Mouse (Mus musculus): ENCODE measurements around the gene Rbfox2. TPM values are rescaled to one million over a fixed set of nuclear protein-coding genes. Genes with fewer than 3 reads are reported as not detected.

Gene Rbfox2
- polyA plus RNA-seq, 1 experiment from 2014 or later = 96.9 TPM

GRCm38 (mm10) chr15:77138282-77138681 is 168.5 kb downstream of the Rbfox2 start:
- Histone ChIP-seq H3K4me2 (replicated peaks) (no peak overlapping the region), H3K4me3 (no peak overlapping the region), H3K9ac (no peak overlapping the region), H3K27me3 (no peaks in the 10 kb centered on the region), H3K9me3 (0 out of 2 replicates have a peak, but pooled peaks cover 3% of the 10 kb centered on the region), H3K27ac (no peak overlapping the region), H3K4me1 (peaks cover 5% of the 10 kb centered on the region; the same call in 1 of the 2 replicates), H3K36me3 (peaks cover 15% of the 10 kb centered on the region)
- 77% methylated on average over 5 of the region's 5 CpGs for WGBS
- no peak for ATAC-seq (ENCODE audit: insufficient number of reproducible peaks, insufficient read depth, low FRiP score, low TSS enrichment)

DNA sequence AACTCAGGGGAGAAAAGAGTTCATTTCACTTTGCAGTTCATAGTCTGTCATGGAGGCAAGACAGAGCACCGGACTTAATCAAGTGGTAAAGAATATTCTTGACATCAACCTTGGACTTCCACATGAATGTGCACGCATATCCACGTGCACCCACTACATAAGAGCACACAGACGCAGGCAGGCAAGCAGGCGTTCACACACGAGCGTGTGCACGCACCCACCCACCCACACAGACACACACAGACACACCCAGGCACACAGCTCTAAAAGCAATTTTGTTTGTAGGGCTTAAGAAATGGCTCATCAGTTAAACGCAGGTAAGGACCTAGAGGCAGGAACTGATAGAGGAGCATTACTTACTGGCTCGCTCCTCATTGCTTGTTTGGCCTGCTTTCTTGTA is 172.3 kb downstream of the Rbfox2 start:
- no peak overlapping the region for H3K27ac ChIP-seq
- ATAC-seq (ENCODE audit: insufficient number of reproducible peaks, insufficient read depth, low FRiP score, low TSS enrichment) = no peak
- H3K9me3 ChIP-seq = 0 out of 2 replicates have a peak, but pooled peaks cover 3% of the 10 kb centered on the region
- no peak overlapping the region for H3K9ac ChIP-seq
- WGBS = 98% methylated on average over 10 of the region's 10 CpGs
- no peaks in the 10 kb centered on the region for H3K27me3 ChIP-seq
- H3K4me1 ChIP-seq = peaks cover 5% of the 10 kb centered on the region; the same call in 1 of the 2 replicates
- H3K4me2 ChIP-seq (replicated peaks) = no peak overlapping the region
- H3K4me3 ChIP-seq = no peak overlapping the region
- peaks cover 39% of the 10 kb centered on the region for H3K36me3 ChIP-seq

GRCm38 (mm10) chr15:77129154-77129553 is 177.7 kb downstream of the Rbfox2 start:
- Histone ChIP-seq H3K27ac (no peak overlapping the region; the same call in 1 of the 2 replicates), H3K27me3 (no peaks in the 10 kb centered on the region), H3K4me2 (replicated peaks) (no peak overlapping the region), H3K9me3 (no peaks in the 10 kb centered on the region), H3K36me3 (peaks cover 30% of the 10 kb centered on the region), H3K4me3 (no peak overlapping the region), H3K9ac (no peak overlapping the region), H3K4me1 (no peaks in the 10 kb centered on the region)
- 71% methylated on average over 8 of the region's 8 CpGs for WGBS
- ATAC-seq (ENCODE audit: insufficient number of reproducible peaks, insufficient read depth, low FRiP score, low TSS enrichment) = no peak

- H3K36me3 ChIP-seq = peaks cover 29% of the 10 kb centered on the region
- 82% methylated on average over 2 of the region's 2 CpGs for WGBS
- no peak overlapping the region for H3K4me2 ChIP-seq (replicated peaks)
- no peaks in the 10 kb centered on the region for H3K27me3 ChIP-seq
- ATAC-seq (ENCODE audit: insufficient number of reproducible peaks, insufficient read depth, low FRiP score, low TSS enrichment) = no peak
- no peaks in the 10 kb centered on the region for H3K9me3 ChIP-seq
- 0 out of 2 replicates have a peak, but pooled peaks cover 4% of the 10 kb centered on the region for H3K4me1 ChIP-seq
- no peak overlapping the region for H3K4me3 ChIP-seq
- H3K27ac ChIP-seq = no peak overlapping the region
- no peak overlapping the region for H3K9ac ChIP-seq
Observed at GRCm38 (mm10) chr15:77127737-77128136, 179.1 kb downstream of the Rbfox2 start.

GRCm38 (mm10) chr15:77126674-77127073 is 180.1 kb downstream of the Rbfox2 start:
- Histone ChIP-seq H3K9ac (no peak overlapping the region), H3K27me3 (no peaks in the 10 kb centered on the region), H3K4me3 (no peak overlapping the region), H3K4me1 (0 out of 2 replicates have a peak, but pooled peaks cover 4% of the 10 kb centered on the region), H3K36me3 (peaks cover 19% of the 10 kb centered on the region), H3K9me3 (no peaks in the 10 kb centered on the region), H3K27ac (no peak overlapping the region), H3K4me2 (replicated peaks) (no peak overlapping the region)
- ATAC-seq (ENCODE audit: insufficient number of reproducible peaks, insufficient read depth, low FRiP score, low TSS enrichment) = no peak
- WGBS = 91% methylated on average over 3 of the region's 3 CpGs

- WGBS = 96% methylated on average over 4 of the region's 4 CpGs
- Histone ChIP-seq H3K4me2 (replicated peaks) (no peak overlapping the region), H3K4me3 (no peak overlapping the region), H3K9ac (no peak overlapping the region), H3K4me1 (0 out of 2 replicates have a peak, but pooled peaks cover 4% of the 10 kb centered on the region), H3K27ac (no peak overlapping the region), H3K27me3 (no peaks in the 10 kb centered on the region), H3K36me3 (peaks cover 6% of the 10 kb centered on the region), H3K9me3 (no peaks in the 10 kb centered on the region)
- no peak for ATAC-seq (ENCODE audit: insufficient number of reproducible peaks, insufficient read depth, low FRiP score, low TSS enrichment)
Observed at GRCm38 (mm10) chr15:77124372-77125117, 182.3 kb downstream of the Rbfox2 start.

GRCm38 (mm10) chr15:77122824-77123223 is 184.0 kb downstream of the Rbfox2 start:
- ATAC-seq (ENCODE audit: insufficient number of reproducible peaks, insufficient read depth, low FRiP score, low TSS enrichment) = no peak
- 88% methylated on average over 2 of the region's 2 CpGs for WGBS
- H3K27me3 ChIP-seq = no peaks in the 10 kb centered on the region
- H3K27ac ChIP-seq = no peak overlapping the region
- no peaks in the 10 kb centered on the region; the same call in none of the 2 replicates for H3K36me3 ChIP-seq
- H3K4me1 ChIP-seq = 0 out of 2 replicates have a peak, but pooled peaks cover 4% of the 10 kb centered on the region
- no peak overlapping the region for H3K4me3 ChIP-seq
- H3K9ac ChIP-seq = no peak overlapping the region
- H3K9me3 ChIP-seq = no peaks in the 10 kb centered on the region
- H3K4me2 ChIP-seq (replicated peaks) = no peak overlapping the region

DNA sequence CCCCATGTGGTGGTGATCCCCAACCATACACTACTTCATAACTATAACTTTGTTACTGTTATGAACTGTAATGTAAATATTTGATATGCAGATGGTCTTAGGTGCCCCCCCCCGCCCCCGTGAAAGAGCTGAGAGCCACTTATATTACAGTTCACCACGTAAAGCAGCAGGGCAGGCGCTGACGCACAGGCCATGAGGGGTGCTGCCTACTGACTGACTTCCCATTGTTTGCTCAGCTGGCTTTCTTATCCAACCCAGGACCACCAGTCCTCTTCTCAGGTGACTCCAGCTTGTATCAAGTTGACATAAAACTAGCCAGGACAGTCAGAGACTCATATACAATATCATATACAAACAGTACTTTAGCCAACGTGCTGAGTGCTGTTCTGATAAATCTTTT is 184.6 kb downstream of the Rbfox2 start:
- H3K4me3 ChIP-seq = no peak overlapping the region
- no peaks in the 10 kb centered on the region for H3K27me3 ChIP-seq
- no peak for ATAC-seq (ENCODE audit: insufficient number of reproducible peaks, insufficient read depth, low FRiP score, low TSS enrichment)
- 71% methylated on average over 6 of the region's 6 CpGs for WGBS
- 0 out of 2 replicates have a peak, but pooled peaks cover 4% of the 10 kb centered on the region for H3K4me1 ChIP-seq
- no peaks in the 10 kb centered on the region; the same call in none of the 2 replicates for H3K36me3 ChIP-seq
- no peak overlapping the region for H3K27ac ChIP-seq
- no peak overlapping the region for H3K9ac ChIP-seq
- no peaks in the 10 kb centered on the region for H3K9me3 ChIP-seq
- H3K4me2 ChIP-seq (replicated peaks) = no peak overlapping the region

GRCm38 (mm10) chr15:77119666-77120065 is 187.1 kb downstream of the Rbfox2 start:
- no peak for ATAC-seq (ENCODE audit: insufficient number of reproducible peaks, insufficient read depth, low FRiP score, low TSS enrichment)
- 95% methylated on average over 7 of the region's 7 CpGs for WGBS
- Histone ChIP-seq H3K27ac (no peak overlapping the region), H3K4me2 (replicated peaks) (no peak overlapping the region), H3K36me3 (peaks cover 21% of the 10 kb centered on the region), H3K9me3 (no peaks in the 10 kb centered on the region), H3K4me3 (no peak overlapping the region), H3K9ac (no peak overlapping the region), H3K27me3 (no peaks in the 10 kb centered on the region), H3K4me1 (0 out of 2 replicates have a peak, but pooled peaks cover 4% of the 10 kb centered on the region)

- Histone ChIP-seq H3K4me3 (no peak overlapping the region), H3K4me1 (no peaks in the 10 kb centered on the region), H3K4me2 (replicated peaks) (no peak overlapping the region), H3K36me3 (peaks cover 34% of the 10 kb centered on the region), H3K9ac (no peak overlapping the region), H3K27me3 (no peaks in the 10 kb centered on the region), H3K9me3 (no peaks in the 10 kb centered on the region), H3K27ac (no peak overlapping the region)
- ATAC-seq (ENCODE audit: insufficient number of reproducible peaks, insufficient read depth, low FRiP score, low TSS enrichment) = no peak
- WGBS = 27% methylated on average over 3 of the region's 3 CpGs
Observed at GRCm38 (mm10) chr15:77117209-77117608, 189.6 kb downstream of the Rbfox2 start.

GRCm38 (mm10) chr15:77116139-77116722 is 190.6 kb downstream of the Rbfox2 start:
- no peak overlapping the region for H3K4me3 ChIP-seq
- H3K27me3 ChIP-seq = no peaks in the 10 kb centered on the region
- no peak overlapping the region for H3K4me2 ChIP-seq (replicated peaks)
- H3K27ac ChIP-seq = no peak overlapping the region
- H3K9ac ChIP-seq = no peak overlapping the region
- no peak for ATAC-seq (ENCODE audit: insufficient number of reproducible peaks, insufficient read depth, low FRiP score, low TSS enrichment)
- 87% methylated on average over 9 of the region's 9 CpGs for WGBS
- H3K9me3 ChIP-seq = no peaks in the 10 kb centered on the region
- H3K4me1 ChIP-seq = no peaks in the 10 kb centered on the region
- H3K36me3 ChIP-seq = peaks cover 37% of the 10 kb centered on the region

- 88% methylated on average over 4 of the region's 4 CpGs for WGBS
- Histone ChIP-seq H3K4me1 (no peaks in the 10 kb centered on the region), H3K36me3 (peaks cover 39% of the 10 kb centered on the region), H3K9me3 (no peaks in the 10 kb centered on the region), H3K27ac (no peak overlapping the region), H3K4me2 (replicated peaks) (no peak overlapping the region), H3K9ac (no peak overlapping the region), H3K27me3 (no peaks in the 10 kb centered on the region), H3K4me3 (no peak overlapping the region)
- no peak for ATAC-seq (ENCODE audit: insufficient number of reproducible peaks, insufficient read depth, low FRiP score, low TSS enrichment)
Observed at GRCm38 (mm10) chr15:77115456-77115855, 191.3 kb downstream of the Rbfox2 start.

Data from embryonic facial prominence, embryonic 12.5 days (tissue).